Mouse (Mus musculus) urinary bladder, postnatal 14 days (tissue): ENCODE data around the gene Sema3e.

Experiments used
- DNase-seq: peaks from one replicate; pipeline ENCODE4 v3.0.0; 2021; ENCODE audit warnings: low spot score

Gene Sema3e

GRCm38 (mm10) chr5:14206794-14207193 is 181.7 kb downstream of the Sema3e start:
- DNase-seq: no peak

- DNase-seq: no peak
These were observed 184.9 kb downstream of the Sema3e start for GRCm38 (mm10) chr5:14209962-14210361.

GRCm38 (mm10) chr5:14216211-14216610 is 191.1 kb downstream of the Sema3e start:
- no peak for DNase-seq

- peak; percentile 8 for DNase-seq
These were observed 193.6 kb downstream of the Sema3e start for GRCm38 (mm10) chr5:14218677-14219076.

GRCm38 (mm10) chr5:14224509-14224908 is 199.4 kb downstream of the Sema3e start:
- no peak for DNase-seq

GRCm38 (mm10) chr5:14231027-14231426 is 206.0 kb downstream of the Sema3e start:
- no peak for DNase-seq

- peak; percentile 16 for DNase-seq
These were observed 227.5 kb downstream of the Sema3e start for GRCm38 (mm10) chr5:14252583-14252982.

DNA sequence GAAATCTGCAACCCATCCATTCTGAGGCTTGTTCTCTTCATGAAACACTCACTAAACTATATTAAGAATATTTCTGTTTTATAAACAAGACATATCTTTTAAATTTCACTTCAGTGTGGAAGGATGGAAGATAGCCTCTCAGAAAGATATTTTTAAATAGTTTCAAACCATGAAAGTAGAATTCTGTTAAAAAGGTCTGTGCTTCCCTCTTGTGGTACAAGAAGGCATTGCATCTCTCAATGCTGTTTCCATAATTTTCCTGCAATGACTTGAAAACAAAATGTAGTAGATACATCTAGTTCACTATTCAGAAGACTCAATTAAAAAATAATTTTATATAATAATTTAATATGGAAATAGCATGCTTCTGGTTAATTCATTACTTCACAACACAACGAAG is 228.3 kb downstream of the Sema3e start:
- DNase-seq: no peak

DNA sequence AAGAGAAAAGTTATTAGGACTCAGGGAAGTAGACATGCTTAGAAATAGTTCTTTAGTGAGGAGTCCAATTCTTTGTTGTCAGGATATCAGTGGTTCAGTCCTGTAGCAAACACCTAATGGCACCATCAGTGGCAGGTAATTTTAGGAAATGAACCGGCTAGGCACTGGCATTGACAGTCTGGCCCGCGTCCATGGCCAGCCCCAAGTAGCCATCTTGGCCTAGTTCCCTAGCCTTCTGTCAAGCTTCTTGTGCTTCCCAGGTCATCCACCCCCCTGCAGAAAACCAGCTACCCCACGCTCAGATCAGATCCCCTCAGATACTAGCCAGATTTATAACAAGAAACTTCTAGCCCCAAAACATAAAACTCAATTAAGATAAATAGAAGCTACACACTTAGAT is 235.1 kb downstream of the Sema3e start:
- no peak for DNase-seq

- DNase-seq: no peak
These were observed 242.3 kb downstream of the Sema3e start for GRCm38 (mm10) chr5:14267400-14267799.
